Mouse (Mus musculus) liver, postnatal 0 days (tissue): ENCODE data around the gene Smim5.

Experiments
- CTCF ChIP-seq: sonication (generic); IDR thresholded peaks from 2 replicates; pipeline ENCODE4 v1.5.1; 2016; ENCODE audit warnings: antibody characterized with exemption, low read depth
- EP300 ChIP-seq: IDR thresholded peaks from 2 replicates; pipeline ENCODE4 v1.6.1; 2016; ENCODE audit warnings: antibody characterized with exemption, low read depth, mild to moderate bottlenecking

DNA sequence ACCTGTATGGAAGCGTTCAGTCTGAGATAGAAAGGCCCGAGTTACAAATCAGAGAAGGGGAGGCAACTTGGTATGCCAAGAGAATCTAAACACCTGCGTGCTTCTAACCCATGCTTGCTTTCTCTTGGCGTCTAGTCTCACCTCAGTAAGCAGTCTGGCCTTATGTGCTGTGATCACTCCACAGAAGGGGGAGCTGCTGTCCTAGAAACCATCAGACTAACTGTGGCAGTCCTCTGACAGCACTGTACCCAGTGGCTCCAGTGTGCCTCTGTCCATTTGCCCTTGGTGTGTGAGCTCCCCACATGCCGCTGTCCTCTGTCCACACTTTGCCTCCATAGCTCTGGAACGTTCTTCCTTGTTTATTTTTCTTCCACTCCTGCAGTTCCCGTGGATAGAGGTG is 42.2 kb downstream of the Smim5 start:
- TF ChIP-seq CTCF (peak; percentile 12; the same call in 1 of the 2 replicates), EP300 (no peak)
